Mouse (Mus musculus): ENCODE results near the gene Fam107b. TPM values are rescaled to one million over a fixed set of nuclear protein-coding genes. Genes with fewer than 3 reads are reported as not detected.
A peak's percentile ranks its signal among the peaks of the same experiment; 100 is the strongest.

Fam107b gene
- polyA plus RNA-seq, 1 experiment from 2014 or later = 65.8 TPM

- ATAC-seq (ENCODE audit: low FRiP score) (no peak), DNase-seq (ENCODE audit: low spot score) (no peak)
- Histone ChIP-seq H3K27ac (ENCODE audit: low read depth, low read length) (no peak overlapping the region), H3K4me3 (ENCODE audit: low read depth, low read length) (no peak overlapping the region), H3K4me1 (replicated peaks; ENCODE audit: control insufficient read depth, insufficient read depth, low read length) (no peaks in the 10 kb centered on the region), H3K9ac (ENCODE audit: low read depth, low read length) (no peak overlapping the region), H3K4me2 (replicated peaks; ENCODE audit: low read depth, low read length) (no peak overlapping the region), H3K9me3 (ENCODE audit: control insufficient read depth, low read length) (no peaks in the 10 kb centered on the region), H3K36me3 (ENCODE audit: control insufficient read depth, insufficient read depth, low read length) (no peaks in the 10 kb centered on the region), H3K27me3 (ENCODE audit: control insufficient read depth, insufficient read depth, low read length) (no peaks in the 10 kb centered on the region)
- 95% methylated on average over 4 of the region's 4 CpGs for WGBS
Measured at GRCm38 (mm10) chr2:3708621-3709020, 138.3 kb downstream of the Fam107b start.

- Histone ChIP-seq H3K4me3 (ENCODE audit: low read depth, low read length) (no peak overlapping the region), H3K27ac (ENCODE audit: low read depth, low read length) (no peak overlapping the region), H3K36me3 (ENCODE audit: control insufficient read depth, insufficient read depth, low read length) (no peaks in the 10 kb centered on the region), H3K4me2 (replicated peaks; ENCODE audit: low read depth, low read length) (no peak overlapping the region), H3K27me3 (ENCODE audit: control insufficient read depth, insufficient read depth, low read length) (no peaks in the 10 kb centered on the region), H3K4me1 (replicated peaks; ENCODE audit: control insufficient read depth, insufficient read depth, low read length) (no peaks in the 10 kb centered on the region), H3K9ac (ENCODE audit: low read depth, low read length) (no peak overlapping the region), H3K9me3 (ENCODE audit: control insufficient read depth, low read length) (no peaks in the 10 kb centered on the region)
- ATAC-seq (ENCODE audit: low FRiP score) (no peak), DNase-seq (ENCODE audit: low spot score) (no peak)
- 93% methylated on average over 2 of the region's 2 CpGs for WGBS
Measured at GRCm38 (mm10) chr2:3709882-3710281, 139.6 kb downstream of the Fam107b start.

DNA sequence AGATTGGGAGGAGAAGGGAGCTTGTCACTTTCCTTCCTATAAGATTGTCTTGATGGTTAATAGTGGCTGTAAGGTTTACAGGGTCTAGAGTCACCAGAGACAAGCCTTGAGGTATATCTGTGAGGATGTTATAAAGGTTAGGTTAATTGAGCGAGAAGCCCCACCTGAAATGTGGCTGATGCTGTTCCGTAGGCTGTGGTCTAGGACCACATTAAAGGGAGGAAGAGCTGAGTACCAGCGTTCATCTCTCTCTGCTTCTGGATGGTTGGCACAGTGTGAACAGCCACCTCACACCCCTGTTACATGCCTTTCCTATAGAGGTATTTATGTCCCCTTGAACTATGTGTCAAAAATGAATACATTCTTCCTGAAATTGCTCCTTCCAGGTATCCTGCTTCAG, 140.2 kb downstream of the Fam107b start:
- Histone ChIP-seq H3K27me3 (ENCODE audit: control insufficient read depth, insufficient read depth, low read length) (no peaks in the 10 kb centered on the region), H3K27ac (ENCODE audit: low read depth, low read length) (no peak overlapping the region), H3K36me3 (ENCODE audit: control insufficient read depth, insufficient read depth, low read length) (no peaks in the 10 kb centered on the region), H3K9ac (ENCODE audit: low read depth, low read length) (no peak overlapping the region), H3K9me3 (ENCODE audit: control insufficient read depth, low read length) (no peaks in the 10 kb centered on the region), H3K4me3 (ENCODE audit: low read depth, low read length) (no peak overlapping the region), H3K4me2 (replicated peaks; ENCODE audit: low read depth, low read length) (no peak overlapping the region), H3K4me1 (replicated peaks; ENCODE audit: control insufficient read depth, insufficient read depth, low read length) (no peaks in the 10 kb centered on the region)
- no peak for DNase-seq (ENCODE audit: low spot score)
- no peak for ATAC-seq (ENCODE audit: low FRiP score)
- 89% methylated on average over 3 of the region's 3 CpGs for WGBS

- Histone ChIP-seq H3K36me3 (ENCODE audit: control insufficient read depth, insufficient read depth, low read length) (no peaks in the 10 kb centered on the region), H3K9ac (ENCODE audit: low read depth, low read length) (no peak overlapping the region), H3K27me3 (ENCODE audit: control insufficient read depth, insufficient read depth, low read length) (no peaks in the 10 kb centered on the region), H3K4me1 (replicated peaks; ENCODE audit: control insufficient read depth, insufficient read depth, low read length) (no peaks in the 10 kb centered on the region), H3K9me3 (ENCODE audit: control insufficient read depth, low read length) (no peaks in the 10 kb centered on the region), H3K4me3 (ENCODE audit: low read depth, low read length) (no peak overlapping the region), H3K27ac (ENCODE audit: low read depth, low read length) (no peak overlapping the region), H3K4me2 (replicated peaks; ENCODE audit: low read depth, low read length) (no peak overlapping the region)
- ATAC-seq (ENCODE audit: low FRiP score) = no peak; the same call in 1 of the 2 replicates
- no peak for DNase-seq (ENCODE audit: low spot score)
- 75% methylated on average over 3 of the region's 3 CpGs for WGBS
Measured at GRCm38 (mm10) chr2:3712369-3713042, 142.2 kb downstream of the Fam107b start.

DNA sequence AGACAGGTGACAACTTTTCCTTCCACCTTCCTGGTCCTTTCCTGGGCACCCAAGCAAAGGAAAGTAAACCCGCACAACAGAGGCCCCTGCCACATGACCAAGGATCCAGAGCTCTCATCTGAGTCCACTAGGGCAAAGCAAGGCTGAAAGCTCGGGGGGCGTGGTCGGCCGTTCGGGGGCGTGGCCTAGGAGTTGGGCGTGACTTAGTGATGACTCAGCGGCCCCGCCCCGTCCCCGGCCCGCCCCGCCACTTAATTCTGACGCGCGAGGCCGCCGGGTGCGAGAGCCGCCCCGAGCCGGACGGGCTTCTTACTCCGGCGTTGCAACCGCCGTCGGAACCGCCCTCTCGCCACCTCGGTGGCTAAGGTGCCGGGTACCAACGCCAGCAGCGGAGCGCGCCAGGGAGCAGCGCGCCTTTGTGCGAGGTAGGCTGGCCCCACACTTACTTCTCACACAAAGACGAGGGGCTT, 143.0 kb downstream of the Fam107b start:
- Histone ChIP-seq H3K9ac (ENCODE audit: low read depth, low read length) (peak overlapping the region; percentile 91), H3K4me3 (ENCODE audit: low read depth, low read length) (peak overlapping the region; percentile 86), H3K27ac (ENCODE audit: low read depth, low read length) (peak overlapping the region; percentile 86), H3K4me1 (replicated peaks; ENCODE audit: control insufficient read depth, insufficient read depth, low read length) (no peaks in the 10 kb centered on the region), H3K9me3 (ENCODE audit: control insufficient read depth, low read length) (no peaks in the 10 kb centered on the region), H3K4me2 (replicated peaks; ENCODE audit: low read depth, low read length) (peak overlapping the region; percentile 73), H3K27me3 (ENCODE audit: control insufficient read depth, insufficient read depth, low read length) (no peaks in the 10 kb centered on the region), H3K36me3 (ENCODE audit: control insufficient read depth, insufficient read depth, low read length) (no peaks in the 10 kb centered on the region)
- under 1% methylated on average over 41 of the region's 41 CpGs for WGBS
- DNase-seq (ENCODE audit: low spot score) = peak; percentile 97
- ATAC-seq (ENCODE audit: low FRiP score) = peak; percentile 94

- ATAC-seq (ENCODE audit: low FRiP score) (peak; percentile 87), DNase-seq (ENCODE audit: low spot score) (peak; percentile 62)
- H3K9ac ChIP-seq (ENCODE audit: low read depth, low read length) = peak overlapping the region; percentile 91
- peak overlapping the region; percentile 86 for H3K27ac ChIP-seq (ENCODE audit: low read depth, low read length)
- no peaks in the 10 kb centered on the region for H3K27me3 ChIP-seq (ENCODE audit: control insufficient read depth, insufficient read depth, low read length)
- 1% methylated on average over 38 of the region's 38 CpGs for WGBS
- peak overlapping the region; percentile 86 for H3K4me3 ChIP-seq (ENCODE audit: low read depth, low read length)
- no peaks in the 10 kb centered on the region for H3K36me3 ChIP-seq (ENCODE audit: control insufficient read depth, insufficient read depth, low read length)
- H3K9me3 ChIP-seq (ENCODE audit: control insufficient read depth, low read length) = no peaks in the 10 kb centered on the region
- no peaks in the 10 kb centered on the region for H3K4me1 ChIP-seq (replicated peaks; ENCODE audit: control insufficient read depth, insufficient read depth, low read length)
- H3K4me2 ChIP-seq (replicated peaks; ENCODE audit: low read depth, low read length) = peak overlapping the region; percentile 73
Measured at GRCm38 (mm10) chr2:3713682-3714361, 143.5 kb downstream of the Fam107b start.

DNA sequence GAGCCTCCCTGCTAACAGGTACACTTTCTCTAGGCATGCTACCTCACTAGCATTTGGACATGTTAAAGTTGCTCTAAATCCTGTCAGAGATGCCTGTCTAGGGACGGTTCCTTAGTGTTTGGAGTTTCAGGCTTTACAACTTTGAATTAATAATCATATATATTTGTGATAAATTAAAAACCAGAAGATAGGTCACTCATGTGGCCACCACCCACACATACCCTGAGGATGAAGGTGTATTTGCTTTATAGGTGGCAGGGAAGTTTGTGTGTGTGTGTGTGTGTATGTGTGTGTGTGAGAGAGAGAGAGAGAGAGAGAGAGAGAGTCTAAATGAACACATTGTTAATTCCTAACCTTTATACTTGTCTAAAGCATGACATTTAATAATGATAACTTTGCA, 144.2 kb downstream of the Fam107b start:
- Histone ChIP-seq H3K36me3 (ENCODE audit: control insufficient read depth, insufficient read depth, low read length) (no peaks in the 10 kb centered on the region), H3K4me2 (replicated peaks; ENCODE audit: low read depth, low read length) (peak overlapping the region; percentile 73), H3K27me3 (ENCODE audit: control insufficient read depth, insufficient read depth, low read length) (no peaks in the 10 kb centered on the region), H3K4me3 (ENCODE audit: low read depth, low read length) (peak overlapping the region; percentile 86), H3K4me1 (replicated peaks; ENCODE audit: control insufficient read depth, insufficient read depth, low read length) (no peaks in the 10 kb centered on the region), H3K9ac (ENCODE audit: low read depth, low read length) (peak overlapping the region; percentile 91; the same call in 1 of the 2 replicates), H3K27ac (ENCODE audit: low read depth, low read length) (no peak overlapping the region), H3K9me3 (ENCODE audit: control insufficient read depth, low read length) (no peaks in the 10 kb centered on the region)
- 55% methylated on average over 1 of the region's 1 CpGs for WGBS
- DNase-seq (ENCODE audit: low spot score) = no peak
- ATAC-seq (ENCODE audit: low FRiP score) = no peak

- no peak for DNase-seq (ENCODE audit: low spot score)
- 75% methylated on average over 3 of the region's 3 CpGs for WGBS
- Histone ChIP-seq H3K9ac (ENCODE audit: low read depth, low read length) (no peak overlapping the region), H3K4me2 (replicated peaks; ENCODE audit: low read depth, low read length) (no peak overlapping the region), H3K27me3 (ENCODE audit: control insufficient read depth, insufficient read depth, low read length) (no peaks in the 10 kb centered on the region), H3K4me1 (replicated peaks; ENCODE audit: control insufficient read depth, insufficient read depth, low read length) (no peaks in the 10 kb centered on the region), H3K36me3 (ENCODE audit: control insufficient read depth, insufficient read depth, low read length) (no peaks in the 10 kb centered on the region), H3K27ac (ENCODE audit: low read depth, low read length) (no peak overlapping the region), H3K9me3 (ENCODE audit: control insufficient read depth, low read length) (no peaks in the 10 kb centered on the region), H3K4me3 (ENCODE audit: low read depth, low read length) (no peak overlapping the region)
- no peak for ATAC-seq (ENCODE audit: low FRiP score)
Measured at GRCm38 (mm10) chr2:3715424-3715823, 145.1 kb downstream of the Fam107b start.

- H3K4me1 ChIP-seq (replicated peaks; ENCODE audit: control insufficient read depth, insufficient read depth, low read length) = no peaks in the 10 kb centered on the region
- WGBS = 68% methylated on average over 5 of the region's 5 CpGs
- ATAC-seq (ENCODE audit: low FRiP score) (no peak), DNase-seq (ENCODE audit: low spot score) (no peak)
- H3K27me3 ChIP-seq (ENCODE audit: control insufficient read depth, insufficient read depth, low read length) = no peaks in the 10 kb centered on the region
- H3K9me3 ChIP-seq (ENCODE audit: control insufficient read depth, low read length) = no peaks in the 10 kb centered on the region
- no peak overlapping the region for H3K27ac ChIP-seq (ENCODE audit: low read depth, low read length)
- no peak overlapping the region for H3K4me3 ChIP-seq (ENCODE audit: low read depth, low read length)
- H3K9ac ChIP-seq (ENCODE audit: low read depth, low read length) = no peak overlapping the region
- no peaks in the 10 kb centered on the region for H3K36me3 ChIP-seq (ENCODE audit: control insufficient read depth, insufficient read depth, low read length)
- H3K4me2 ChIP-seq (replicated peaks; ENCODE audit: low read depth, low read length) = no peak overlapping the region
Measured at GRCm38 (mm10) chr2:3717268-3717667, 147.0 kb downstream of the Fam107b start.

All from hindbrain, embryonic 11.5 days (tissue).